Mouse (Mus musculus) heart, adult 2 months (tissue): ENCODE measurements around the gene Mrgpra4. TPM values are rescaled to one million over a fixed set of nuclear protein-coding genes. Genes with fewer than 3 reads are reported as not detected.

Experiments
- DNase-seq, 2 experiments: peaks; one replicate each; pipeline ENCODE4 v3.0.0; 2021
- H3K27ac ChIP-seq: fragments of 200-600 bp; 2 replicates; pipeline ENCODE4 v1.8.1; 2022
- H3K27me3 ChIP-seq: fragments of 200-500 bp; 2 replicates; pipeline ENCODE4 v1.6.1; 2012; ENCODE audit warnings: mild to moderate bottlenecking, low read length, inconsistent platforms, mixed read lengths; ENCODE audit not compliant: control insufficient read depth, insufficient read depth
- H3K36me3 ChIP-seq: fragments of 200-500 bp; 2 replicates; pipeline ENCODE4 v1.6.1; 2012; ENCODE audit warnings: low read length, inconsistent platforms; ENCODE audit not compliant: control insufficient read depth, insufficient read depth
- H3K4me1 ChIP-seq: fragments of 200-500 bp; 2 replicates; pipeline ENCODE4 v1.6.1; 2011; ENCODE audit warnings: low read length; ENCODE audit not compliant: control insufficient read depth, insufficient read depth
- H3K4me3 ChIP-seq: fragments of 200-600 bp; 2 replicates; pipeline ENCODE4 v1.8.1; 2022
- H3K79me2 ChIP-seq: fragments of 200-500 bp; replicated peaks from 2 replicates; pipeline ENCODE4 v1.6.1; 2012; ENCODE audit warnings: mild to moderate bottlenecking, inconsistent platforms, low read length, moderate library complexity, mixed read lengths; ENCODE audit not compliant: control insufficient read depth, insufficient read depth
- H3K9ac ChIP-seq: fragments of 200-500 bp; 2 replicates; pipeline ENCODE4 v1.6.1; 2012; ENCODE audit warnings: low read depth, mild to moderate bottlenecking, control low read depth, inconsistent platforms, low read length, mixed read lengths
- CTCF ChIP-seq: fragments of 200-600 bp; IDR thresholded peaks from 2 replicates; pipeline ENCODE4 v1.8.1; 2022; ENCODE audit warnings: antibody characterized with exemption, mild to moderate bottlenecking, moderate library complexity
- EP300 ChIP-seq: fragments of 200-500 bp; IDR thresholded peaks from 2 replicates; pipeline ENCODE4 v1.6.1; 2011; ENCODE audit warnings: low read depth, low read length, control low read depth; ENCODE audit not compliant: insufficient read depth
- POLR2A ChIP-seq: fragments of 200-500 bp; IDR thresholded peaks from 2 replicates; pipeline ENCODE4 v1.6.1; 2011; ENCODE audit warnings: mild to moderate bottlenecking, low read depth, low read length, control low read depth; ENCODE audit not compliant: insufficient read depth
- WGBS: fragments of 180-500 bp; shearing (Covaris S2); methylation state at CpG from one replicate; pipeline ENCODE4 v1.1.7; 2018; 5-methylcytosine and 5-hydroxymethylcytosine counted together
- intact Hi-C: fragments of 180-260 bp; cut with DNase I; formaldehyde crosslinking; loops from one replicate; pipeline ENCODE4 v1.15.1; 2025
- long read RNA-seq: library from polyadenylated mRNA; stranded (forward); transcript quantifications from one replicate; pipeline ENCODE4 v2.0.0, GENCODE M21; 2021
- polyA plus RNA-seq: library from polyadenylated mRNA; depleted of rRNA; stranded (reverse); fragments of >200 nt; gene quantifications from 2 replicates; pipeline ENCODE4 v1.2.3, GENCODE M21; 2012; rRNA removed
- total RNA-seq, 2 experiments: library from RNA; stranded (reverse); gene quantifications; 2 replicates each; pipeline ENCODE4 v1.2.3; 2021

Gene Mrgpra4
- total RNA-seq (not detected), polyA plus RNA-seq (0.08 TPM in 1 of 2 replicates, not detected in the other)
- long read RNA-seq, result 0 reads

- no peaks in the 10 kb centered on the region for H3K79me2 ChIP-seq
- DNase-seq, result no peak
- TF ChIP-seq POLR2A (no peak), EP300 (no peak), CTCF (no peak)
- no peaks in the 10 kb centered on the region for H3K4me1 ChIP-seq
- no peaks in the 10 kb centered on the region for H3K27me3 ChIP-seq
- H3K27ac ChIP-seq, result no peak within 1 kb of the TSS
- H3K9ac ChIP-seq, result no peak within 1 kb of the TSS
- intact Hi-C loops, result no loop called here
- no peak within 1 kb of the TSS for H3K4me3 ChIP-seq
- WGBS, result 45% methylated on average over 1 of the region's 1 CpGs
- H3K36me3 ChIP-seq, result no peaks in the 10 kb centered on the region
Measured at GRCm38 (mm10) chr7:47981995-47982394, at the start of gene Mrgpra4. TSS of gene Mrgpra4 (minus strand) at chr7:47982095.

- intact Hi-C loops, result no loop called here
- no peak within 1 kb of the TSS for H3K4me3 ChIP-seq
- H3K27ac ChIP-seq, result no peak within 1 kb of the TSS
- H3K4me1 ChIP-seq, result no peaks in the 10 kb centered on the region
- no peaks in the 10 kb centered on the region for H3K27me3 ChIP-seq
- TF ChIP-seq EP300, result no peak
- TF ChIP-seq POLR2A, result no peak
- no peak for TF ChIP-seq CTCF
- no peak for DNase-seq
- 35% methylated on average over 3 of the region's 3 CpGs for WGBS
- no peak within 1 kb of the TSS for H3K9ac ChIP-seq
- H3K36me3 ChIP-seq, result no peaks in the 10 kb centered on the region
- no peaks in the 10 kb centered on the region for H3K79me2 ChIP-seq
Measured at GRCm38 (mm10) chr7:48027497-48027896, 45.6 kb upstream of the Mrgpra4 start, which contains the start of gene Mrgprx1. TSS of gene Mrgprx1 (minus strand) at chr7:48027597.

- DNase-seq, result no peak
- Histone ChIP-seq H3K9ac (no peak overlapping the region), H3K4me1 (no peaks in the 10 kb centered on the region), H3K4me3 (no peak overlapping the region), H3K36me3 (no peaks in the 10 kb centered on the region), H3K27me3 (no peaks in the 10 kb centered on the region), H3K79me2 (no peaks in the 10 kb centered on the region), H3K27ac (no peak overlapping the region)
- intact Hi-C loops, result no loop called here
- WGBS, result 47% methylated on average over 2 of the region's 2 CpGs
- TF ChIP-seq EP300 (no peak), POLR2A (no peak), CTCF (no peak)
Measured at GRCm38 (mm10) chr7:48017874-48018273, 36.0 kb upstream of the Mrgpra4 start.

GRCm38 (mm10) chr7:47995689-47996088, 13.8 kb upstream of the Mrgpra4 start:
- Histone ChIP-seq H3K9ac (no peak overlapping the region), H3K27ac (no peak overlapping the region), H3K4me3 (no peak overlapping the region), H3K4me1 (no peaks in the 10 kb centered on the region), H3K79me2 (no peaks in the 10 kb centered on the region), H3K36me3 (no peaks in the 10 kb centered on the region), H3K27me3 (no peaks in the 10 kb centered on the region)
- 28% methylated on average over 3 of the region's 3 CpGs for WGBS
- TF ChIP-seq POLR2A (no peak), CTCF (no peak), EP300 (no peak)
- intact Hi-C loops, result no loop called here
- no peak for DNase-seq

- no peak for TF ChIP-seq EP300
- TF ChIP-seq CTCF, result no peak
- no peak for TF ChIP-seq POLR2A
- no peak overlapping the region for H3K9ac ChIP-seq
- WGBS, result 35% methylated on average over 1 of the region's 1 CpGs
- no peak for DNase-seq
- intact Hi-C loops, result no loop called here
- H3K27ac ChIP-seq, result no peak overlapping the region
- no peaks in the 10 kb centered on the region for H3K4me1 ChIP-seq
- H3K27me3 ChIP-seq, result no peaks in the 10 kb centered on the region
- H3K4me3 ChIP-seq, result no peak overlapping the region
- H3K79me2 ChIP-seq, result no peaks in the 10 kb centered on the region
- no peaks in the 10 kb centered on the region for H3K36me3 ChIP-seq
Measured at GRCm38 (mm10) chr7:47986752-47987151, 4.9 kb upstream of the Mrgpra4 start.

Other genes starting within 250 kb of the Mrgpra4 start
- not detected for gene Mrgprx1, start 45.5 kb upstream of the Mrgpra4 start, total RNA-seq
- not detected in 2 replicates for gene Mrgprx1, start 45.5 kb upstream of the Mrgpra4 start, polyA plus RNA-seq
- gene Mrgprb5, start 186.9 kb upstream of the Mrgpra4 start, total RNA-seq, result not detected
- not detected in 2 replicates for gene Mrgprb5, start 186.9 kb upstream of the Mrgpra4 start, polyA plus RNA-seq
- not detected for gene Mrgprb4, start 217.2 kb upstream of the Mrgpra4 start, total RNA-seq
- gene Mrgprb4, start 217.2 kb upstream of the Mrgpra4 start, polyA plus RNA-seq, result not detected in 2 replicates